Mouse (Mus musculus) left cerebral cortex, adult 11 months (tissue): Measurements from ENCODE around the gene Shisa3.

Source experiments
- DNase-seq: peaks from one replicate; pipeline ENCODE4 v3.0.0; 2022; ENCODE audit warnings: low spot score

Gene Shisa3

GRCm38 (mm10) chr5:67633138-67633782, 25.6 kb downstream of the Shisa3 start:
- no peak for DNase-seq

- DNase-seq: no peak
Observed at GRCm38 (mm10) chr5:67633831-67634268, 26.2 kb downstream of the Shisa3 start.

DNA sequence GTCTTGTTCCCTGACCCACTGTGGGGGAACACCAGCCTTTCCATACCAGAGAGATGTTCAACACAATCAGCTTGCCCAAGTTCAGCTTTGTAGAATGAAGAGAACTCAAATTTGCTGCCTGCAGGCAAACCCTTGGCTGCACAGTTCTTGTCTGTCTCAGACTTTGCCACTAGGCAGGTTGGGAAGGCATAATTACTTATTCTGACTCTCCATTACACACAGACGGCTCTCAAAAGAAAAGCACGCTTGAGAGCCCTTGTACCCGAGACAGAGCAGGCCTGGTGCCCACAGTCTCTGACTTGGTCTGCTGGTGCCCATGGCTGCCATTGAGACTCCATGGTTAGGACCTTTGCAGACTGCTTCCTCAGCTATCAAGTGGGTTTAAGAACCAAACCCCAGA, 26.7 kb downstream of the Shisa3 start:
- no peak for DNase-seq

DNA sequence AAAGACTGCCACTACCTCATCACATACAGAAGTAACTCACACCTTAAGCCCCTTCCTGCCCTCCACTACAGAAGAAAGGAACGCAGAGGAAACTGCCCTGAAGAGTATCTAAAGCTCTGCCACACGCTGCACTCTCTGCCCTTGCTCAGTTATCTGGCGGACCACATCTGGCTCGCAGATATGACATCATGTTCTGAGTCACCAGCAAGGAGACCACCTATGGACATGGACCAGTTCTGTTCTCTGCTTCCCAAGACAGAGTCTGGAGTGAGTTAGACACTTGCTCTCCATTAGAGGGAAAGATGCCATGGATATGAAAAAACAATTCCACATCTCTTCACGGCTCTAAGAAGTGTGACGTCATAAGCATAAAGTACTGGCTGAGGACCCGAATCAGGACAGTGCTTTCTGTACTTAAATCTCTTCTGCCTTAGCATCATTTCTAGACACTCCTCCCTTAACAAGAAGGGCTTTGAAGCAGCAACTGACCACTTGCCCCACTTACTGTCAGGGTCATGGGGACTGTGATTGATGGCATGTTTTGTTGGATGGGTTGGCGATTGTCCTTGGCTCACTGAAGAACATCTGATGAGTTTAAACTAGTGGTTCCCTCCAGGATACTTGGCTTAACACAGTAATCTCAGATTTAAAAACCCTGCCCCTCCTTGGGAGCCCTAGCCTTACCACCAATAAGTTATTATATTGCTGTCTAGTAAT, 33.1 kb downstream of the Shisa3 start:
- DNase-seq: no peak

DNA sequence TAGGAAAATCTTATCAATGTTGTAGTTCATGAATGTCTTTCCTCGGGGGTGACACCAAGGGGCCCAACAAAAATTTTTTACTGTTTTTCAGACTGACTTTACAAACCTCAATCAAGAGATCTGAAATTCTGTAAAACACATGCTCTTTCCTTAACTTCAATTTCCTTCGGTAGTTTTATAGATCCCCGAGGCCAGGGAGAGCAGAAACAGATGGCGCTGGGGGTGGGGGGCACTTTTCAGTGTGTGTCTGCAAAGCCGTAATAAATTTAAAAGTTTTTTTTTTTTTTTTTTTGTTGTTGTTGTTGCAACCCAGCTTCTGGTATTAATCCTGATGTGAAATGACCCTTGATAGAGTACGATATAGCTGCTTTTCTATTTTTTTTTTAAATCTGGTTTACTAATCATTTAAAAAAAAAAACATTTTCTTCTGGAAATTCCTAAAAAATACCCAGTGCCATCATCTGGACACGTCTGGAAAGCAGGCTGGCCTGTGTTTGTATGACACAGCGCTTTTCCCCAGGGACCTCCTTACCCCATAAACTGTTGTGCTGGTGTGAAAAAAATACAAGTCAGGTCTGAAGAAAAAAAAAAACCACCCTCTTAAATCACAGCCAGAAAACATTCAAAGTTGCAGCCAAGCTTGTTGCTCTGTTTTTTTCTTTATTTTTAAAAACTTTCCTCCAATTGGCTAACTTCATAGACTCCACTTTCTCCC, 33.9 kb downstream of the Shisa3 start:
- DNase-seq: no peak

GRCm38 (mm10) chr5:67643537-67644255, 36.0 kb downstream of the Shisa3 start:
- no peak for DNase-seq

- no peak for DNase-seq
Observed at GRCm38 (mm10) chr5:67646756-67647529, 39.3 kb downstream of the Shisa3 start.

GRCm38 (mm10) chr5:67647568-67647967, 39.9 kb downstream of the Shisa3 start:
- no peak for DNase-seq

DNA sequence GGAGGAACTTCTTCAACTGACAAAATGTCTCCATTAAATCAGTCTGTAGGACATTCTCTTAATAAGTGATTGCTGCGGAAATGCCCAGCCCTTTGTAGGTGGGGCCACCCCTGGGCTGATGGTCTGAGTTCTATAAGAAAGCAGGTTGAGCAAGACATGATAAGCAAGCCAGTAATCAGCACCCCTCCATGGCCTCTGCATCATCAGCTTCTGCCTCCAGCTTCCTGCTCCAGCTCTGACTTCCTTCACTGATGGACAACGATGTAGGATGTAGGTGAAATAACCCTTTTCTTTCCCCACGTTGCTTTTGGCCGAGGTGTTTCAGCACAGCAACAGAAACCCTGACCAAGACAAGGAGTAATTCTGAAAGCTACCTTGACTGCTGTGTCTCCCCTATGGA, 41.5 kb downstream of the Shisa3 start:
- no peak for DNase-seq

DNA sequence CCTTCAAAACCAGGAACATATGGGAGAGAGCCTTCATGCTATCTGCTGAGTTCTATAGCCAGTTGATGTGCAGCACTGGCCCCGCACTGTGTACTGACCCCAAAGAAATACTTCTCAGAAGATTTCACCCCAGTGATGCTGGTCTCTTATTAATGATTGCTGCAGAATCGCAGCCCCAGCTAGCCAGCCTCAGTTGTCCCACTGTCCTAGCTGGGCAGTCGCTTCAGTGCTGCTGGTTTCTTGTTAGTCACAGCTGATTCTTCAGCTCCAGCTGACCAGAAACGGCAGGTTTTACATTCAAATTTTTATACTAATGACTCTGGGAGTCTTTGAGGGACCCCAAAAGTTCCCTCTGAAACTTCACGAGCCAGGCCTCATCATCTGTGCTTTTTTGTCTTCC, 42.3 kb downstream of the Shisa3 start:
- no peak for DNase-seq

DNA sequence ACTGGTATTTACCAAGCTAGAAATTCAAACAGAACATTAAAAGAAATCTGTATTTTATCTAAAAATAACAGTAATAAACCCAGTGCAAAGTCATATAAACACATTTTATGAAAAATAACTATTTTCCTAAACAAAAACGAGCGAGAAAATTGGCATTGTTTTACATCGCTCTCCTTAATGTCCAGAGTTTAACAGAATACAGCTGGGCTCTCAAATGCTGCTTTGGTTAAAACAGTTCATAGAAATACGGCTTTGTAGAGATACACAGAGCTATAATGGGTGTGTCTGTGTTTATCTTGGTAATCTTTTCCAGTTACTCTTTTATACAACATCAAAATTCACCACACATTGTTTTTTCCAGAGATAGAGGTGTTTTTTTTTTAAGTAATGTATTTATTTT, 44.8 kb downstream of the Shisa3 start:
- DNase-seq: no peak

GRCm38 (mm10) chr5:67653543-67653942, 45.9 kb downstream of the Shisa3 start:
- DNase-seq: no peak

DNA sequence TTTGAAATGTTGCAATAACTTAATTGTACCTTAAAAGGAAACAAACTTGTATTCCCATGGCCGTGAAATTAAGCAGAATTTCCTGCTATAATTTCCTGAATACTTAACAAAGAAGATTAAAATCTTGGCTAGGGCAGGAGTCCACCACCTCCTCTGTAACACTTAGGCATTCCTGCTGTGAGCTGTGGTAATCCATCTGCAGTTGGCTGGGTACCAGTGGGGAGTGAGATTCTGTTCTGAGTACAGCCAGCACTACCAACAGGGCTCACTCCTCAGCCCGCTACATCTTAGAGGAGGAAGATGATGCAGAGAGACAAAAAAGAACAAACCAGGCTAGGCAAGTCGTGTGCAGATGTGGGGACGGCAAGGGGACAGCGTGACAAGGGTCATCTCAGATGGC, 46.9 kb downstream of the Shisa3 start:
- DNase-seq: no peak

DNA sequence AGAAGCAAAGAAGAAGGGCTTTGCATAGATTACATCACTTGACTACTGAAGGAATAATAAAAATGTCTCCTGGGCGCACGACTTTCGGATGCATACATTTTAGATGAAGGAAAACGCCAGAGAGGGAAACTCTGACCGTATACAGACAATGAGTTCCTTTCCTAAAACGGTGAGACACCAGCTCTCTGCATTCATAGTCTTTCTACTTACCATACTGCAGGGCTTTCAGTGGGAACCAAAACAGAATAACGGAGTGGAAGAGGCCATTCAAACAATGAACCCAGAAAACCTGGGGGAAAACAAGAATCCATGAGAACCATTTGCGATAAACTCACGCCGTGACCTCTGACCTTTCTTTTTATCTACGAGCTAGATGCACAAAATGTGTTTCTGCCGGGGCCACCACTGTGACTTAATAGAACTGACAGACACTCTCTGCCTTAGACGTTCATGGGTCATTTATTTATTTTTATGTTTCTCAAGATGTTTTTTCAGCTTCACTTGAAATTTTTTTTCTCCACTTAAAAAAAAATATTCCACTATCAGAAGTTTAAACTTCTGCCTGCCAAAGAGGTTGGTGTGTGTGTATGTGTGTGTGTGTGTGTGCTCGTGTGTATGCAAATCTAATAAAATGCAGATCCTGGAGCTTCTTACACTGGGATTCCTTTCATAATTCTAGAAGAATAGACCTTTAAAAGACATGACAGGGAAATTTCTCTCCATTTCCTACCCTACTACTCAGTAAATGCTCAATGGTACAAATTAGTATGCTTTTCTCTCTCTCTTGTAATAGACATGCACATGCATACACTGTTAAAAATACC, 48.2 kb downstream of the Shisa3 start:
- DNase-seq: no peak

- no peak for DNase-seq
Observed at GRCm38 (mm10) chr5:67656821-67657259, 49.2 kb downstream of the Shisa3 start.

DNA sequence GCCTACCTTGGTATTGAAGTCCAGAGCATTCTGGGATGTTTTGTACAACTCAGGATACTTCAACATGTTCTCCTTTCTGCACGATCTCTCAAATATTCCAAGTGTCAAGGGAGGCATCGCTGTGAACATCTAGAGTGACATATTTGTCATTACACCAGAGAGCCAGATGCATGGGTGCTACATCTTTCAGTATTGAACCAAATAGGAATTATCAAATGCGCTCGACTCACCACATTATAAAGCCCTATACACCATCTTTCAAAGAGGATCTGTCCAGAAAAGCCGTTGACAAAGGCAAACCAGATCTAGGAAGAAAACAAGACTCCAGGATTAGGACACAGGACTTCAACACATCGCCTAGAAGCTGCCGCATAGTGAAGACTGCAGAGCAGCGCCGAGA, 52.2 kb downstream of the Shisa3 start:
- no peak for DNase-seq

- DNase-seq: no peak
Observed at GRCm38 (mm10) chr5:67662715-67663114, 55.0 kb downstream of the Shisa3 start.

DNA sequence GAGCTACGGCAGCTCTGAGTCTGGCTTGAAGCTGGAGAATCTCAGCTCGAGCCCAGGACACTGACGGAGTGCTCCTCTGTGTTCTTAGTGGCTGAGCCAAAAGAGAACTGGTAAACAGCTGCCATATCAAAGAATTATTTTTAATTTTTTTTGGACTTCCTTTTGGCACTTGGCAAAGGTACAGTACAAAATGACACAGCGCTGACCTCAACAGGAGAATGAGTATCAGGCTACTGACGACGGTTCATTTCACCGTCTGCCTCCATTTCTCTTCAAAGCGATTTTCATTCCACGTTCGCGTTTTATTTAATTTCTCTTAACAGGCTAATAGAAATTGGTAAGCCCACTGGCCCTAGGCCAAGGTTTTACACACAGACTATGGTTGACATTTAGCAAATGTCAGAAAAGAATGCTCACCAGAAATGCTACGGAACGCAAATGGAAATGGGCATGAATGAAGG, 61.8 kb downstream of the Shisa3 start:
- DNase-seq: no peak

DNA sequence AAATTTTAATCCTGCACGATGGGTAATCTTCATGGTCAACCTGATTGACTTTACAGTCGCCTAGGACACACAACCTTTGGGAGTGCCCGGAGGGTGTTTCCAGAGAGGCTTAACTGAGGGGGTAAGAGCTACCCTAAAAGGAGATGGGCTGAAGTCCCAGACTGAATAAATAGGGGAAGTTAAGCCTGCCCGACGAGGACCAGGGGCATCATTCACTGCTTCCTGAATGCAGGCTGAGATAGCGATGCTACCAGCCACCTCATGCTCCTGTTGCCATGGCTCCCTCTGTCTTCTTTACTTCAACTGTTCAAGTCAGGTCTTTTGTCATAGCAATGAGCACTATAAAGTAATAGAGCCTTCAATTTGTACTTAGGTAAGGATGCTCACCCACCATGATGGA, 62.5 kb downstream of the Shisa3 start:
- DNase-seq: no peak

GRCm38 (mm10) chr5:67673008-67673407, 65.3 kb downstream of the Shisa3 start:
- DNase-seq: no peak
